Mouse (Mus musculus) erythroblast, embryonic 14.5 days (primary cell): ENCODE results near the gene Emx2. TPM values are rescaled to one million over a fixed set of nuclear protein-coding genes. Genes with fewer than 3 reads are reported as not detected.

Source experiments
- H3K27me3 ChIP-seq: 2 replicates; pipeline ENCODE4 v1.6.1; 2012; ENCODE audit warnings: inconsistent platforms; ENCODE audit not compliant: control insufficient read depth
- H3K36me3 ChIP-seq: 2 replicates; pipeline ENCODE4 v1.6.1; 2012; ENCODE audit warnings: mild to moderate bottlenecking, inconsistent platforms; ENCODE audit not compliant: control insufficient read depth
- H3K4me1 ChIP-seq: 2 replicates; pipeline ENCODE4 v1.6.1; 2012; ENCODE audit warnings: inconsistent platforms; ENCODE audit not compliant: control insufficient read depth
- H3K4me3 ChIP-seq: replicated peaks from 2 replicates; pipeline ENCODE3; 2012; ENCODE audit warnings: moderate library complexity, mild to moderate bottlenecking, inconsistent platforms
- H3K9me3 ChIP-seq: 2 replicates; pipeline ENCODE4 v1.6.1; 2012; ENCODE audit warnings: low read length, inconsistent platforms, mixed read lengths; ENCODE audit not compliant: control insufficient read depth
- GATA1 ChIP-seq: IDR thresholded peaks from 2 replicates; pipeline ENCODE4 v1.6.1; 2012; ENCODE audit warnings: low read length, inconsistent platforms, mixed read lengths
- TAL1 ChIP-seq: IDR thresholded peaks from 3 replicates; pipeline ENCODE4 v1.6.1; 2012; ENCODE audit warnings: low read length, inconsistent platforms, mixed read lengths
- polyA plus RNA-seq: library from polyadenylated mRNA; stranded (reverse); fragments of >175 nt; gene quantifications from 2 replicates; pipeline ENCODE4 v1.2.3, GENCODE M21; 2012

Gene Emx2
- polyA plus RNA-seq, 1 experiment: not detected

DNA sequence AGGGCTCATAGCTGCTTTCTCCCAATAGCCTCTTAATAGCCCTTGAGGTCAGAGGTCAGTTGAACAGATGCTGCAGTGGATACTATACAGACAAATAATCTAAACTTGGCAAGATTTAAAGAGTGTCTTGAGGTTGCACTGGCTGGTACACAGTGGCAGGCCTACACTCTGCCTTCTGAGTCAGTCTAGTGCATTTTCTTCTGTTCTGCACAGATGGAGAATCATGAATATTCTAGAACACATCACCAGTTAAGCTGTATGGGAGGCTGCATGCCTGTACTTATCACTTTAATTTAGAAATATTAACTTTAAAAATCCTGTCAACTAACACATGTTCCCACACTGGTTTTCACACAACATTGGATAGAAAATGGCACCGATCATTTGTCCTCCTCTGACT, 34.1 kb downstream of the Emx2 start:
- Histone ChIP-seq H3K4me1 (no peaks in the 10 kb centered on the region), H3K9me3 (no peaks in the 10 kb centered on the region), H3K36me3 (no peaks in the 10 kb centered on the region), H3K4me3 (no peak overlapping the region), H3K27me3 (no peaks in the 10 kb centered on the region)
- no peak for TF ChIP-seq GATA1

- H3K27me3 ChIP-seq: no peaks in the 10 kb centered on the region
- no peaks in the 10 kb centered on the region for H3K4me1 ChIP-seq
- H3K36me3 ChIP-seq: no peaks in the 10 kb centered on the region
- no peaks in the 10 kb centered on the region for H3K9me3 ChIP-seq
- TF ChIP-seq TAL1: no peak
- no peak for TF ChIP-seq GATA1
- no peak overlapping the region for H3K4me3 ChIP-seq
Measured at GRCm38 (mm10) chr19:59496832-59497231, 38.7 kb downstream of the Emx2 start.

DNA sequence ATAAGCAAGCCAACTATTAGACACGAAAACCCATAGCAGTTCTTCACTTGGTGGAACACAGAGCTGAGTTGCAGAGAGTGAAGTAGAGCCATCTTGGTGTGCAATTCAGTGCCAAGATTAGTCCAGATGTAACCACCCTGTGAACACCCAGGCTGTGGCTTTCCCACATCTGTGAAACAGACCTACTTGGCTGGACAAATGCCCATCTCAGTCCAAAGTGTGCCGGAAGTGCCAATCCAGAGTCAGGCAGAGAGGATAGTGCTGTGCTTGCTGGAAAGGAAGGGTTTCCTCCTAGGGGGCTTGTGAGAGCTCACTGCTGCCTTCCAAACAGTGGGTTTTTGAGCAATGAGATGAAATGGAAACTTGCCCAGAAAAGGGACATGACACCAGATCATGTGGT, 50.7 kb downstream of the Emx2 start:
- Histone ChIP-seq H3K9me3 (no peaks in the 10 kb centered on the region), H3K4me1 (no peaks in the 10 kb centered on the region), H3K27me3 (no peaks in the 10 kb centered on the region), H3K36me3 (no peaks in the 10 kb centered on the region), H3K4me3 (no peak overlapping the region)
- TF ChIP-seq GATA1 (no peak), TAL1 (no peak)

DNA sequence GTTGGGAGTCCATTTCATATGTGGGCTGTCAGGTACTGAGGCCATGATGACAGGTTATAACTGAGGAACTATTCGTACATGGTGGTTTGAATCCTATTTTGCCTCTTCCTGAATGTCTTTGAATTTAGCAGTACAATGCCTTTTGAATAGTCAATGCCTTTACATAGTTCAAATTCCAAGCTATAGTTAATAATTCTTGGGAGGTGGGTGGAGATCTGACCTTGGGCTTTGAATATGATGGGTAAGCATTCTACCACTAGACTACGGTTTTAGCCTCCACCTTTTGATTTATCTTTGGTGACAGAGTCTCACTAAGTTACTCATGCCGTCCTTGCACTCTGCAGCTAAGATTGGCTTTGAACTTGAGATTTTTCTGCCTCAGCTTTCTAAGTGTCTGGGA, 55.0 kb downstream of the Emx2 start:
- H3K9me3 ChIP-seq: no peaks in the 10 kb centered on the region
- H3K27me3 ChIP-seq: no peaks in the 10 kb centered on the region
- H3K4me3 ChIP-seq: no peak overlapping the region
- H3K36me3 ChIP-seq: no peaks in the 10 kb centered on the region
- H3K4me1 ChIP-seq: no peaks in the 10 kb centered on the region
- no peak for TF ChIP-seq GATA1
- TF ChIP-seq TAL1: no peak

Other genes with a start within 250 kb of the Emx2 start
- not detected in 2 replicates for gene Kcnk18, start 239.2 kb upstream of the Emx2 start, polyA plus RNA-seq
- not detected in 2 replicates for gene Slc18a2, start 197.5 kb upstream of the Emx2 start, polyA plus RNA-seq
- 3.5 and 7.4 TPM in 2 replicates for gene Rps12-ps3, start 136.1 kb upstream of the Emx2 start, polyA plus RNA-seq
- gene Pdzd8, start 112.6 kb upstream of the Emx2 start, polyA plus RNA-seq: 0.28 and 0.36 TPM in 2 replicates